Mouse (Mus musculus): ENCODE measurements around the gene Ist1. TPM values are rescaled to one million over a fixed set of nuclear protein-coding genes. Genes with fewer than 3 reads are reported as not detected.

Gene Ist1
- polyA plus RNA-seq, 1 experiment: 80.4 TPM

GRCm38 (mm10) chr8:109694154-109694553 is 1.1 kb upstream of the Ist1 start:
- Histone ChIP-seq H3K4me3 (ENCODE audit: low read depth, low read length) (0 out of 2 replicates have a peak overlapping the region, but pooled peaks have one; percentile 15), H3K9me3 (replicated peaks; ENCODE audit: control insufficient read depth, insufficient read depth, low read length, poor library complexity, severe bottlenecking) (no peaks in the 10 kb centered on the region), H3K27ac (ENCODE audit: insufficient read depth, low read length) (no peak overlapping the region), H3K9ac (ENCODE audit: low read depth, poor library complexity, severe bottlenecking) (0 out of 2 replicates have a peak overlapping the region, but pooled peaks have one; percentile 82), H3K27me3 (ENCODE audit: control insufficient read depth, insufficient read depth, low read length, poor library complexity, severe bottlenecking) (peaks cover 3% of the 10 kb centered on the region; the same call in 1 of the 2 replicates), H3K4me1 (ENCODE audit: control insufficient read depth, insufficient read depth, low read length) (peaks cover 4% of the 10 kb centered on the region), H3K36me3 (ENCODE audit: control insufficient read depth, insufficient read depth, low read length, poor library complexity, severe bottlenecking) (no peaks in the 10 kb centered on the region)
- TF ChIP-seq CTCF (IDR thresholded peaks at IDR 0.05; ENCODE audit: low read depth, low read length) (no peak), POLR2A (IDR thresholded peaks at IDR 0.05; ENCODE audit: insufficient read depth, low read length) (no peak), EP300 (IDR thresholded peaks at IDR 0.05; ENCODE audit: insufficient read depth, low read depth, low read length) (no peak)

- H3K27ac ChIP-seq (ENCODE audit: insufficient read depth, low read length): peak overlapping the region; percentile 24
- H3K27me3 ChIP-seq (ENCODE audit: control insufficient read depth, insufficient read depth, low read length, poor library complexity, severe bottlenecking): peaks cover 3% of the 10 kb centered on the region; the same call in 1 of the 2 replicates
Measured at GRCm38 (mm10) chr8:109692443-109693145, 466 bp downstream of the Ist1 start.

GRCm38 (mm10) chr8:109691769-109692168 is 1.3 kb downstream of the Ist1 start:
- Histone ChIP-seq H3K4me3 (ENCODE audit: low read depth, low read length) (no peak overlapping the region), H3K27me3 (ENCODE audit: control insufficient read depth, insufficient read depth, low read length, poor library complexity, severe bottlenecking) (peaks cover 3% of the 10 kb centered on the region; the same call in 1 of the 2 replicates), H3K36me3 (ENCODE audit: control insufficient read depth, insufficient read depth, low read length, poor library complexity, severe bottlenecking) (no peaks in the 10 kb centered on the region), H3K9me3 (replicated peaks; ENCODE audit: control insufficient read depth, insufficient read depth, low read length, poor library complexity, severe bottlenecking) (no peaks in the 10 kb centered on the region), H3K27ac (ENCODE audit: insufficient read depth, low read length) (no peak overlapping the region), H3K9ac (ENCODE audit: low read depth, poor library complexity, severe bottlenecking) (peak overlapping the region; percentile 82; the same call in 1 of the 2 replicates), H3K4me1 (ENCODE audit: control insufficient read depth, insufficient read depth, low read length) (peaks cover 4% of the 10 kb centered on the region)
- TF ChIP-seq CTCF (IDR thresholded peaks at IDR 0.05; ENCODE audit: low read depth, low read length) (no peak), EP300 (IDR thresholded peaks at IDR 0.05; ENCODE audit: insufficient read depth, low read depth, low read length) (no peak), POLR2A (IDR thresholded peaks at IDR 0.05; ENCODE audit: insufficient read depth, low read length) (no peak)

More at GRCm38 (mm10) chr8:109692443-109693145, 466 bp downstream of the Ist1 start:
- Histone ChIP-seq H3K4me3 (ENCODE audit: low read depth, low read length) (peak overlapping the region; percentile 85), H3K9me3 (replicated peaks; ENCODE audit: control insufficient read depth, insufficient read depth, low read length, poor library complexity, severe bottlenecking) (no peaks in the 10 kb centered on the region), H3K9ac (ENCODE audit: low read depth, poor library complexity, severe bottlenecking) (peak overlapping the region; percentile 82), H3K4me1 (ENCODE audit: control insufficient read depth, insufficient read depth, low read length) (peaks cover 4% of the 10 kb centered on the region), H3K36me3 (ENCODE audit: control insufficient read depth, insufficient read depth, low read length, poor library complexity, severe bottlenecking) (no peaks in the 10 kb centered on the region)
- TF ChIP-seq EP300 (IDR thresholded peaks at IDR 0.05; ENCODE audit: insufficient read depth, low read depth, low read length) (peak; percentile 81), CTCF (IDR thresholded peaks at IDR 0.05; ENCODE audit: low read depth, low read length) (no peak), POLR2A (IDR thresholded peaks at IDR 0.05; ENCODE audit: insufficient read depth, low read length) (no peak)

- peaks cover 8% of the 10 kb centered on the region for H3K36me3 ChIP-seq (ENCODE audit: control insufficient read depth, insufficient read depth, low read length, poor library complexity, severe bottlenecking)
- H3K27me3 ChIP-seq (ENCODE audit: control insufficient read depth, insufficient read depth, low read length, poor library complexity, severe bottlenecking): no peaks in the 10 kb centered on the region
- no peak overlapping the region for H3K27ac ChIP-seq (ENCODE audit: insufficient read depth, low read length)
- H3K4me3 ChIP-seq (ENCODE audit: low read depth, low read length): no peak overlapping the region
- peaks cover 2% of the 10 kb centered on the region for H3K4me1 ChIP-seq (ENCODE audit: control insufficient read depth, insufficient read depth, low read length)
- TF ChIP-seq EP300 (IDR thresholded peaks at IDR 0.05; ENCODE audit: insufficient read depth, low read depth, low read length): no peak
- no peak for TF ChIP-seq POLR2A (IDR thresholded peaks at IDR 0.05; ENCODE audit: insufficient read depth, low read length)
- no peak for TF ChIP-seq CTCF (IDR thresholded peaks at IDR 0.05; ENCODE audit: low read depth, low read length)
- no peaks in the 10 kb centered on the region for H3K9me3 ChIP-seq (replicated peaks; ENCODE audit: control insufficient read depth, insufficient read depth, low read length, poor library complexity, severe bottlenecking)
- no peak overlapping the region for H3K9ac ChIP-seq (ENCODE audit: low read depth, poor library complexity, severe bottlenecking)
Measured at GRCm38 (mm10) chr8:109687248-109687647, 5.8 kb downstream of the Ist1 start.

GRCm38 (mm10) chr8:109682120-109682519 is 10.9 kb downstream of the Ist1 start:
- peaks cover 41% of the 10 kb centered on the region for H3K36me3 ChIP-seq (ENCODE audit: control insufficient read depth, insufficient read depth, low read length, poor library complexity, severe bottlenecking)
- TF ChIP-seq EP300 (IDR thresholded peaks at IDR 0.05; ENCODE audit: insufficient read depth, low read depth, low read length) (no peak), CTCF (IDR thresholded peaks at IDR 0.05; ENCODE audit: low read depth, low read length) (no peak), POLR2A (IDR thresholded peaks at IDR 0.05; ENCODE audit: insufficient read depth, low read length) (no peak)
- no peaks in the 10 kb centered on the region for H3K9me3 ChIP-seq (replicated peaks; ENCODE audit: control insufficient read depth, insufficient read depth, low read length, poor library complexity, severe bottlenecking)

GRCm38 (mm10) chr8:109681535-109681934 is 11.5 kb downstream of the Ist1 start:
- Histone ChIP-seq H3K36me3 (ENCODE audit: control insufficient read depth, insufficient read depth, low read length, poor library complexity, severe bottlenecking) (peaks cover 45% of the 10 kb centered on the region), H3K4me1 (ENCODE audit: control insufficient read depth, insufficient read depth, low read length) (no peaks in the 10 kb centered on the region), H3K27ac (ENCODE audit: insufficient read depth, low read length) (no peak overlapping the region), H3K4me3 (ENCODE audit: low read depth, low read length) (no peak overlapping the region), H3K9ac (ENCODE audit: low read depth, poor library complexity, severe bottlenecking) (no peak overlapping the region), H3K27me3 (ENCODE audit: control insufficient read depth, insufficient read depth, low read length, poor library complexity, severe bottlenecking) (no peaks in the 10 kb centered on the region), H3K9me3 (replicated peaks; ENCODE audit: control insufficient read depth, insufficient read depth, low read length, poor library complexity, severe bottlenecking) (no peaks in the 10 kb centered on the region)
- TF ChIP-seq POLR2A (IDR thresholded peaks at IDR 0.05; ENCODE audit: insufficient read depth, low read length): no peak
- TF ChIP-seq CTCF (IDR thresholded peaks at IDR 0.05; ENCODE audit: low read depth, low read length): no peak
- TF ChIP-seq EP300 (IDR thresholded peaks at IDR 0.05; ENCODE audit: insufficient read depth, low read depth, low read length): no peak

More at GRCm38 (mm10) chr8:109682120-109682519, 10.9 kb downstream of the Ist1 start:
- Histone ChIP-seq H3K4me3 (ENCODE audit: low read depth, low read length) (no peak overlapping the region), H3K4me1 (ENCODE audit: control insufficient read depth, insufficient read depth, low read length) (no peaks in the 10 kb centered on the region), H3K9ac (ENCODE audit: low read depth, poor library complexity, severe bottlenecking) (no peak overlapping the region), H3K27me3 (ENCODE audit: control insufficient read depth, insufficient read depth, low read length, poor library complexity, severe bottlenecking) (no peaks in the 10 kb centered on the region), H3K27ac (ENCODE audit: insufficient read depth, low read length) (no peak overlapping the region)
